ENCODE assay signal across 21 mouse cellular contexts in the genomic region with DNA sequence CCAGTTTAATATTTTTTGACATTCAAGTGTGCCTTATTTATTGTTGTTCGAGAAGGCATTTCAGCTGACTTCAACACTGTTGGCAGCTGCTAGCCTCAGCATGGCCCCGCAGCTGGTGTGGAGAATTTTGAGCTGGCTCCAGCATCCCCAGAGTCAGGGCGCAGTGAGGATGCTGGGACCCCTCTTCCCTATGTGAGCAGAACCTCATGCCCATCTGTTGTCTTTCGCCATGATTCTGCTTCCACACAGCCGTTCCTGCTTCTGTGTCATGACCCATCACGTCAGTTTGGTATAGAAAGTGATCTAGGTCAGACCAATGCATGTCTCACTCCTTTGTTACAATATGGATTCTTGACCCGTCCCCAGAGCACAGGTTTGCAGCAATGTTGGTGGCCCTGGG.
A peak's percentile ranks its signal among the peaks of the same experiment; 100 is the strongest.
DNase-seq lines count a peak whose midpoint lies in the region; ATAC-seq lines count a peak whose summit lies in the region.
"Had no signal": no experiment of that assay in that cellular context is flagged by ENCODE, and none has a peak within 500 bp of the region (broad histone marks: within the 10 kb centered on the region; RNA-seq: fewer than 3 reads in every experiment).

No protein-coding gene starts in this region.

- H3K36me3 ChIP-seq in hindbrain, embryonic 16.5 days (ENCODE audit: control insufficient read depth, insufficient read depth, low read length): no peaks in the 10 kb centered on the region
- no peaks in the 10 kb centered on the region for H3K36me3 ChIP-seq in hindbrain, embryonic 11.5 days (ENCODE audit: control insufficient read depth, insufficient read depth, low read length)
- H3K36me3 ChIP-seq in midbrain, embryonic 13.5 days: no peaks in the 10 kb centered on the region
- no peaks in the 10 kb centered on the region for H3K36me3 ChIP-seq in midbrain, embryonic 10.5 days
- H3K36me3 ChIP-seq in kidney, embryonic 16.5 days (ENCODE audit: insufficient read depth, low read length): no peaks in the 10 kb centered on the region
- H3K36me3 ChIP-seq: embryonic facial prominence, embryonic 10.5 days; forebrain, embryonic 12.5 days; G1E; heart, embryonic 10.5 days; neural tube, embryonic 15.5 days had no signal

- H3K4me3 ChIP-seq in hindbrain, embryonic 16.5 days (ENCODE audit: low read length): no peak overlapping the region
- no peak overlapping the region for H3K4me3 ChIP-seq in hindbrain, embryonic 11.5 days (ENCODE audit: low read depth, low read length)
- no peak overlapping the region for H3K4me3 ChIP-seq in midbrain, embryonic 13.5 days (replicated peaks)
- no peak overlapping the region for H3K4me3 ChIP-seq in midbrain, embryonic 10.5 days
- H3K4me3 ChIP-seq in kidney, embryonic 16.5 days (ENCODE audit: low read length): no peak overlapping the region
- H3K4me3 ChIP-seq: embryonic facial prominence, embryonic 10.5 days; forebrain, embryonic 12.5 days; gastrocnemius, adult 2 months; heart, embryonic 10.5 days; neural tube, embryonic 15.5 days had no signal

- no peak overlapping the region for H3K27ac ChIP-seq in hindbrain, embryonic 16.5 days (ENCODE audit: low read depth, low read length)
- H3K27ac ChIP-seq in hindbrain, embryonic 11.5 days (ENCODE audit: low read depth, low read length): no peak overlapping the region
- no peak overlapping the region for H3K27ac ChIP-seq in midbrain, embryonic 13.5 days
- no peak overlapping the region; the same call in 1 of the 2 replicates for H3K27ac ChIP-seq in midbrain, embryonic 10.5 days (replicated peaks)
- no peak overlapping the region for H3K27ac ChIP-seq in kidney, embryonic 16.5 days (ENCODE audit: low read length)
- H3K27ac ChIP-seq: embryonic facial prominence, embryonic 10.5 days; forebrain, embryonic 12.5 days; gastrocnemius, adult 2 months; heart, embryonic 10.5 days; neural tube, embryonic 15.5 days had no signal

- H3K4me2 ChIP-seq in hindbrain, embryonic 16.5 days (ENCODE audit: low read length): no peak overlapping the region
- no peak overlapping the region for H3K4me2 ChIP-seq in hindbrain, embryonic 11.5 days (replicated peaks; ENCODE audit: low read depth, low read length)
- H3K4me2 ChIP-seq in midbrain, embryonic 13.5 days (replicated peaks): no peak overlapping the region
- H3K4me2 ChIP-seq in kidney, embryonic 16.5 days (replicated peaks; ENCODE audit: low read depth, low read length): no peak overlapping the region
- H3K4me2 ChIP-seq: forebrain, embryonic 12.5 days; neural tube, embryonic 15.5 days had no signal

- no peak overlapping the region for H3K9ac ChIP-seq in hindbrain, embryonic 16.5 days (ENCODE audit: low read depth, low read length)
- H3K9ac ChIP-seq in hindbrain, embryonic 11.5 days (ENCODE audit: low read depth, low read length): no peak overlapping the region
- H3K9ac ChIP-seq in midbrain, embryonic 13.5 days (replicated peaks): no peak overlapping the region
- no peak overlapping the region for H3K9ac ChIP-seq in kidney, embryonic 16.5 days (replicated peaks; ENCODE audit: low read length)
- H3K9ac ChIP-seq: forebrain, embryonic 12.5 days; liver, postnatal 0 days; neural tube, embryonic 15.5 days had no signal

- H3K27me3 ChIP-seq in hindbrain, embryonic 16.5 days (replicated peaks; ENCODE audit: control insufficient read depth, insufficient read depth, low read length): no peaks in the 10 kb centered on the region
- no peaks in the 10 kb centered on the region for H3K27me3 ChIP-seq in hindbrain, embryonic 11.5 days (ENCODE audit: control insufficient read depth, insufficient read depth, low read length)
- no peaks in the 10 kb centered on the region for H3K27me3 ChIP-seq in midbrain, embryonic 13.5 days
- H3K27me3 ChIP-seq in midbrain, embryonic 10.5 days (ENCODE audit: low read depth, poor library complexity, severe bottlenecking): no peaks in the 10 kb centered on the region
- no peaks in the 10 kb centered on the region for H3K27me3 ChIP-seq in kidney, embryonic 16.5 days (ENCODE audit: insufficient read depth, low read length)
- H3K27me3 ChIP-seq: forebrain, embryonic 12.5 days; neural tube, embryonic 15.5 days had no signal

- H3K4me1 ChIP-seq in hindbrain, embryonic 16.5 days (ENCODE audit: control insufficient read depth, insufficient read depth, low read depth, low read length): no peaks in the 10 kb centered on the region
- H3K4me1 ChIP-seq in hindbrain, embryonic 11.5 days (replicated peaks; ENCODE audit: control insufficient read depth, insufficient read depth, low read length): no peaks in the 10 kb centered on the region
- 0 out of 2 replicates have a peak, but pooled peaks cover 4% of the 10 kb centered on the region for H3K4me1 ChIP-seq in midbrain, embryonic 13.5 days (replicated peaks)
- H3K4me1 ChIP-seq in midbrain, embryonic 10.5 days: peaks cover 10% of the 10 kb centered on the region
- no peaks in the 10 kb centered on the region for H3K4me1 ChIP-seq in kidney, embryonic 16.5 days (ENCODE audit: insufficient read depth, low read length)
- H3K4me1 ChIP-seq: embryonic facial prominence, embryonic 10.5 days; forebrain, embryonic 12.5 days; heart, embryonic 10.5 days; neural tube, embryonic 15.5 days had no signal

- H3K9me3 ChIP-seq in hindbrain, embryonic 16.5 days (ENCODE audit: control insufficient read depth, low read length): no peaks in the 10 kb centered on the region
- H3K9me3 ChIP-seq in hindbrain, embryonic 11.5 days (ENCODE audit: control insufficient read depth, low read length): no peaks in the 10 kb centered on the region
- no peaks in the 10 kb centered on the region for H3K9me3 ChIP-seq in midbrain, embryonic 13.5 days
- no peaks in the 10 kb centered on the region for H3K9me3 ChIP-seq in midbrain, embryonic 10.5 days (replicated peaks)
- H3K9me3 ChIP-seq in kidney, embryonic 16.5 days (ENCODE audit: low read length): no peaks in the 10 kb centered on the region
- H3K9me3 ChIP-seq: embryonic facial prominence, embryonic 10.5 days; forebrain, embryonic 12.5 days; heart, embryonic 10.5 days; neural tube, embryonic 15.5 days had no signal

- 52% methylated on average over 7 of the region's 7 CpGs for WGBS in hindbrain, embryonic 16.5 days
- WGBS in hindbrain, embryonic 11.5 days: 78% methylated on average over 7 of the region's 7 CpGs
- WGBS in midbrain, embryonic 13.5 days: 59% methylated on average over 7 of the region's 7 CpGs
- WGBS in midbrain, embryonic 10.5 days: 83% methylated on average over 7 of the region's 7 CpGs
- 87% methylated on average over 7 of the region's 7 CpGs for WGBS in kidney, embryonic 16.5 days

- peak; percentile 82 for ATAC-seq in hindbrain, embryonic 16.5 days
- no peak for ATAC-seq in hindbrain, embryonic 11.5 days (ENCODE audit: low FRiP score)
- ATAC-seq in midbrain, embryonic 13.5 days: 0 out of 2 replicates have a peak, but pooled peaks have one; percentile 48
- no peak for ATAC-seq in kidney, embryonic 16.5 days (ENCODE audit: low FRiP score, low TSS enrichment)
- ATAC-seq: liver, postnatal 0 days had no signal

- peak; percentile 4 for DNase-seq in cerebellum, adult 11-12 months
- no peak for DNase-seq in cerebellum, adult 9-10 months
- no peak for DNase-seq in hindbrain, embryonic 11.5 days (ENCODE audit: low spot score)
- DNase-seq in midbrain, embryonic 10.5 days (ENCODE audit: low spot score): no peak
- peak; percentile 63 for DNase-seq in retina, postnatal 1 day
- DNase-seq: adrenal gland, postnatal 25 days; gastrocnemius, adult 2 months; kidney, adult 11 months; kidney, postnatal 10 days; liver, postnatal 0 days; lung, postnatal 10 days; right cerebral cortex, postnatal 25 days; thymus, adult 2 months had no signal

Comparison
In these comparisons a context has a peak if more than half of its experiments do, and no peak if none do; other contexts are left out.
1. DNase-seq: peak in cerebellum, adult 11-12 months (single experiment) and retina, postnatal 1 day (single experiment); none in cerebellum, adult 9-10 months (single experiment), hindbrain, embryonic 11.5 days (single experiment) and midbrain, embryonic 10.5 days (single experiment).
2. ATAC-seq: peak in hindbrain, embryonic 16.5 days (single experiment) and midbrain, embryonic 13.5 days (single experiment); none in hindbrain, embryonic 11.5 days (single experiment) and kidney, embryonic 16.5 days (single experiment).